Mouse (Mus musculus) limb, embryonic 12.5 days (tissue): ENCODE measurements around the gene Padi2. TPM values are rescaled to one million over a fixed set of nuclear protein-coding genes. Genes with fewer than 3 reads are reported as not detected.

Experiments used
- ATAC-seq: fragments of 200-750 bp; cut with Nextera tagmentation; 2 replicates; pipeline ENCODE4 v1.8.0; 2017; ENCODE audit warnings: low read depth, moderate TSS enrichment; ENCODE audit not compliant: insufficient number of reproducible peaks, insufficient read depth, low FRiP score, low TSS enrichment
- H3K27ac ChIP-seq: fragments of 300-500 bp; sonication (generic); 2 replicates; pipeline ENCODE4 v1.5.1; 2016; ENCODE audit warnings: mild to moderate bottlenecking, moderate library complexity
- H3K27me3 ChIP-seq: fragments of 300-500 bp; sonication (generic); 2 replicates; pipeline ENCODE4 v1.6.1; 2016; ENCODE audit warnings: mild to moderate bottlenecking, moderate library complexity
- H3K36me3 ChIP-seq: fragments of 300-500 bp; sonication (generic); 2 replicates; pipeline ENCODE4 v1.6.1; 2016; ENCODE audit warnings: mild to moderate bottlenecking, moderate library complexity
- H3K4me1 ChIP-seq: fragments of 300-500 bp; sonication (generic); replicated peaks from 2 replicates; pipeline ENCODE4 v1.6.1; 2016
- H3K4me2 ChIP-seq: fragments of 300-500 bp; sonication (generic); 2 replicates; pipeline ENCODE4 v1.6.1; 2016; ENCODE audit warnings: mild to moderate bottlenecking, moderate library complexity
- H3K4me3 ChIP-seq: fragments of 300-500 bp; sonication (generic); replicated peaks from 2 replicates; pipeline ENCODE4 v1.5.1; 2016; ENCODE audit warnings: mild to moderate bottlenecking
- H3K9ac ChIP-seq: fragments of 300-500 bp; sonication (generic); replicated peaks from 2 replicates; pipeline ENCODE4 v1.6.1; 2016; ENCODE audit warnings: mild to moderate bottlenecking, moderate library complexity
- H3K9me3 ChIP-seq: fragments of 300-500 bp; sonication (generic); 2 replicates; pipeline ENCODE4 v1.6.1; 2016; ENCODE audit warnings: mild to moderate bottlenecking, moderate library complexity
- WGBS: fragments of 180-500 bp; shearing (Covaris S2); methylation state at CpG from one replicate; pipeline ENCODE4 v1.1.7; 2016; 5-methylcytosine and 5-hydroxymethylcytosine counted together
- polyA plus RNA-seq: library from polyadenylated mRNA; unstranded; fragments of >200 nt; fragmentation: Nextera tagmentation; extraction: Ambion mirVana; gene quantifications from 2 replicates; pipeline ENCODE4 v1.2.1, GENCODE M21; 2016

Padi2 gene
- polyA plus RNA-seq, 1 experiment from 2014 or later = 1.3 TPM

DNA sequence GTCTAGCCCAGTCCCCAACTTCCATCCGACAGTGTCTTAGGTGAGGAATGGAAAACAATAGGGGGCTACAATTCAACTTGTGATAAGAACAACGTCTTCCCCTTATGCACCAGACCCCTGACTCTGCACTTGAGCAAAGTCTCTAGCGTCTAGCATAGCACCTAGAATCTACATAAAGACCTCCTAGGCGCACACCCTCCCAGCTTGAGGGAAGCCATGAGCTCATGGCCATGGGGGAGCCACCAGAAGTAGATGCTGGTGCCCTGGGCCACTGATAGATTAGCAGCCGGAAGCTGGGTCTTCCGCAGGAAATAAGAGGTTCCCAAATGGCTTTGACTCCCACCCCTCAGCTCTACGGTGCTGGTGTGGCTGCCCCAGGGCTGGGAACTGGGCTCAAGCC, 81.3 kb downstream of the Padi2 start:
- H3K4me1 ChIP-seq = peaks cover 33% of the 10 kb centered on the region
- peak overlapping the region; percentile 80 for H3K4me2 ChIP-seq
- H3K27me3 ChIP-seq = no peaks in the 10 kb centered on the region
- H3K9ac ChIP-seq = peak overlapping the region; percentile 86
- H3K9me3 ChIP-seq = no peaks in the 10 kb centered on the region
- WGBS = 32% methylated on average over 7 of the region's 7 CpGs
- H3K27ac ChIP-seq = no peak overlapping the region
- H3K36me3 ChIP-seq = peaks cover 18% of the 10 kb centered on the region
- H3K4me3 ChIP-seq = peak overlapping the region; percentile 90
- ATAC-seq = no peak

DNA sequence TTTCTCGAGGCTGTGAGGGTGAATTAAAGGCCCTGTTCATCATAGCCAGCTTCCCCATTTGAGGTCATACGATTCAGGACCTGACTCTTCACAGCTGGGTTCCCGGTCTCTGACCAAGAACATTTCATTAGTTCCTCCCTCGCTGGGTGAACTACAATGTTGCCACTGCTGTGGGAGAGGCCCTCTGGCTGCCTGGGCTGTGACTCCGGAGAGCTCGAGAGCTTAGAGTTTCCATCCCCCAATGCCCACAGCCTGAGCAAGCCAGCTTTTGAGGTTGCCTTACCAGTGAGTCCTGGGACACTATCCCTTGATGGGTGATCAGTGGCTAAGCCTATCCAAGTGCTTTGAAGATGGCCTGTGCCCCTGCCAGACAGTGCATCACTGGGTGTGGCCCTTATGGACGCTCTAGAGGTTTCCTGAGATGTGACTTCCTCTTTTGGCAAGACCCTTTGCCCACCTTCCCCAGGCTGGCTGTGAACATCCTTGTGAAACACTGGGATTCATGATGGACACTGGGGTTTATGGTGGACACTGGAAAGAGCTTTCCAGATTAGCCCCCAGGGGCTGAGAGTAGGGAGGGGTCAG, 82.7 kb downstream of the Padi2 start:
- no peak for ATAC-seq
- Histone ChIP-seq H3K4me3 (no peak overlapping the region), H3K4me2 (no peak overlapping the region), H3K9ac (no peak overlapping the region), H3K36me3 (peaks cover 31% of the 10 kb centered on the region), H3K4me1 (peaks cover 25% of the 10 kb centered on the region), H3K9me3 (no peaks in the 10 kb centered on the region), H3K27me3 (no peaks in the 10 kb centered on the region), H3K27ac (no peak overlapping the region)
- 61% methylated on average over 7 of the region's 7 CpGs for WGBS

DNA sequence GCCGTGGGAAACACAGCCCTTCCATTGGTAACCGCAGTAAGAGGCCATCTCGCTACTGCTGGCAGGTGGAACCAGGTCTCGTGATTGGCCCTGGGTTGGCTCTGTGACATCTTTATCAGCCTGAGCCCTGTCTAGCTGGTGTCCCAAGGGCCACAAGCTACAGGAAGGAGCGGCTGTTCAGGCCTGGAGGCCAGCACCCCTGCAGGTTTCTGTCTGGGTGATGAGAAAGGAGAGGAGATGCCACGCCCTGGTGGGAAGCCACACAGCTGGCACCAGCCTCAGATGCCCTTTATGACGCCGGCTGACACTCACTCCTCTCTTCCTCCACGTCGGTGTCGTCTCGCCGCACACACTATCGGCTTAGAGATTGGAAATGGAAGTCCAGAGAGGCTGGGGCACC, 83.3 kb downstream of the Padi2 start:
- ATAC-seq = no peak
- Histone ChIP-seq H3K4me2 (no peak overlapping the region), H3K27me3 (no peaks in the 10 kb centered on the region), H3K36me3 (peaks cover 38% of the 10 kb centered on the region), H3K4me3 (no peak overlapping the region), H3K27ac (no peak overlapping the region), H3K9me3 (no peaks in the 10 kb centered on the region), H3K9ac (no peak overlapping the region), H3K4me1 (peaks cover 25% of the 10 kb centered on the region)
- WGBS = 90% methylated on average over 14 of the region's 14 CpGs

DNA sequence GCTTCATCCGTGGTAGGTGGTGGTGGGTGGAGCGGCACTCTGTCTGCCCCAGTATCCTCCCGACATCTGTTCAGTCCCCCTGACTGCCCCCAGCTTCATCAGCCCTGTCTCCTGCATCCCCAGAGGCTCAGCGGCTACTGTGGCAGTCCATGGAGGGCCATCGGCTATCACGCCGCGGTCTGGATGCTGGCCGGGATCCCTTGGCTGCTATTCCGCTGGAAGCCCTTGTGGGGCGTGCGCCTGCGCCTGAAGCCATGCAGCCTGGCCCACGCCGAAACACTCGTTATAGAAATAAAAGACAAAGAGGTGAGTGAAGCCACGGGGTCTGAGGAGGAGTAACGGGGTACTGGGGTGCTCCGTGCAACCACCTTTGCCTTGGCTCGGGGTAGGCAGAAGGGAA, 86.1 kb downstream of the Padi2 start:
- Histone ChIP-seq H3K27me3 (no peaks in the 10 kb centered on the region), H3K36me3 (peaks cover 65% of the 10 kb centered on the region), H3K9me3 (no peaks in the 10 kb centered on the region), H3K9ac (no peak overlapping the region), H3K27ac (no peak overlapping the region), H3K4me3 (no peak overlapping the region), H3K4me1 (peaks cover 19% of the 10 kb centered on the region), H3K4me2 (no peak overlapping the region)
- 86% methylated on average over 20 of the region's 20 CpGs for WGBS
- ATAC-seq = no peak

DNA sequence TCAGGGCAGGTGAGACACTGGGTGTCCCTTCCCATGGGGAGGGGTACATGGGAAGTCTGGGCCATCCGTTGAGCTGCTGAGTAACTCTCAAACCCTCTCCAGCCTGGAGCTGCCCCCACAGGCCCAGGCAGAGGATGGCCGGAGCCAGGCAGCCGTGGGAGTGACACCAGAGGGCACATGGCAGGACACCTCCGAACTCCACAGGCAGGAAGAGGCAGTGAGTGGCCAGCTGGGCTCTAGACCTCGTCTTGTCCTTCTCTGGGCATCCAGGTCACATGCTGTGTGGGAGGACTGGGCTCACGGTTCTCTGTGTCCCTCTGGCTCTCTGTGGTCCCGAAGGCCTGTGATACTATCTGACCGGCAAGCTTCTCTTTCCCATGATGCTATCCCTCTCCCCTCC, 87.7 kb downstream of the Padi2 start:
- H3K4me1 ChIP-seq = 0 out of 2 replicates have a peak, but pooled peaks cover 3% of the 10 kb centered on the region
- no peaks in the 10 kb centered on the region for H3K9me3 ChIP-seq
- H3K4me2 ChIP-seq = no peak overlapping the region
- H3K27me3 ChIP-seq = no peaks in the 10 kb centered on the region
- H3K36me3 ChIP-seq = peaks cover 79% of the 10 kb centered on the region
- 88% methylated on average over 8 of the region's 8 CpGs for WGBS
- ATAC-seq = no peak
- H3K4me3 ChIP-seq = no peak overlapping the region
- no peak overlapping the region for H3K27ac ChIP-seq
- no peak overlapping the region for H3K9ac ChIP-seq

DNA sequence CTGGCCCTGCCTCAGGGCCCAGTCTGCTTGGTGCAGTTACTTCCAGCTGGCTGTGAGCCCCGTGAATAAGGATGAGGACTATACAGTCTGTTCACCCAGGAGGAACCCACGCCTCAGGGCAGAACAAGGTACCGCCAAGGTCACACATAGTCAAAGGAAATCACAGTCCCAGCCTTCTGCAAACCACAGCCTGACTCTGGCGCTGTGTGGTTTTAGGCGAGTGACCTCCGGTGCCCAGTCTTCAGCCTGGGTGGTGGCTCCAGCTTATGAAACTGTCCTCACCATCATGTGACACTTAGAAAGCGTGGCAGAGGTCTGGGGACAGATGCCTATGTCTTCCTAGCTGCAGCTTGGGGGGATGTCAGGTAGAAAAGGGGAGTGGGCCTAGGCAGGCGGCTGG, 89.7 kb downstream of the Padi2 start:
- Histone ChIP-seq H3K4me2 (no peak overlapping the region), H3K4me1 (no peaks in the 10 kb centered on the region), H3K27me3 (no peaks in the 10 kb centered on the region), H3K27ac (no peak overlapping the region), H3K36me3 (peaks cover 90% of the 10 kb centered on the region), H3K9me3 (no peaks in the 10 kb centered on the region), H3K9ac (no peak overlapping the region), H3K4me3 (no peak overlapping the region)
- no peak for ATAC-seq
- 84% methylated on average over 8 of the region's 8 CpGs for WGBS

DNA sequence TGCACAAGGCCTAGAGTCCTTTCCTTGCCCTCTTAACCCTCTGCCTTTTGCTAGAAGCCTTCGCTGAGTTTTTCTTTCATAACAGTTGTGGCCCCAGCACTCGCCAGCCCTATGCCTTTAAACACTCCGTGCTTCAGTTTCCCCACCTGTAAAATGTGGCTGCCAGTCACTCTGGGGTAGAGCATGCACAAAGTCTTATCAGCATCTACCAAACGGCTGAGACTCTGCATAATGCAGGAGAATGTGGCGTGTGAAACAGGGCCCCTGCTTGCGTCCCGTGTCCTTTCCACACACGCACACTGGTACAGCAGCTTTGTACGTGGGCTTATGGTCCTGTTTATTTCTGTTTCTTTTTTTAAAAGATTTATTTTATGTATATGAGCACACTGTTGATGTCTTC, 90.7 kb downstream of the Padi2 start:
- Histone ChIP-seq H3K27ac (no peak overlapping the region), H3K9ac (no peak overlapping the region), H3K36me3 (peaks cover 97% of the 10 kb centered on the region), H3K27me3 (no peaks in the 10 kb centered on the region), H3K4me3 (no peak overlapping the region), H3K9me3 (no peaks in the 10 kb centered on the region), H3K4me1 (no peaks in the 10 kb centered on the region), H3K4me2 (no peak overlapping the region)
- 94% methylated on average over 9 of the region's 9 CpGs for WGBS
- ATAC-seq = no peak

Other genes starting within 250 kb of the Padi2 start
- 18.1 and 20.0 TPM in 2 replicates for gene Arhgef10l, start 240.3 kb upstream of the Padi2 start, polyA plus RNA-seq
- gene Rcc2, start 205.8 kb upstream of the Padi2 start, polyA plus RNA-seq = 75.8 and 139 TPM in 2 replicates
- not detected in 2 replicates for gene Padi6, start 163.7 kb upstream of the Padi2 start, polyA plus RNA-seq
- not detected in 2 replicates for gene Padi4, start 132.1 kb upstream of the Padi2 start, polyA plus RNA-seq
- 0.28 and 0.37 TPM in 2 replicates for gene Padi3, start 95.7 kb upstream of the Padi2 start, polyA plus RNA-seq
- gene Padi1, start 60.6 kb upstream of the Padi2 start, polyA plus RNA-seq = 0.38 and 0.39 TPM in 2 replicates
- 381 and 392 TPM in 2 replicates for gene Sdhb, start 54.9 kb downstream of the Padi2 start, polyA plus RNA-seq
- 44.1 and 46.0 TPM in 2 replicates for gene Atp13a2, start 80.5 kb downstream of the Padi2 start, polyA plus RNA-seq
- 512 and 562 TPM in 2 replicates for gene Mfap2, start 104.1 kb downstream of the Padi2 start, polyA plus RNA-seq
- gene Crocc, start 154.2 kb downstream of the Padi2 start, polyA plus RNA-seq = 11.1 and 13.2 TPM in 2 replicates
- gene Necap2, start 172.0 kb downstream of the Padi2 start, polyA plus RNA-seq = 87.1 and 87.7 TPM in 2 replicates
- gene Spata21, start 182.0 kb downstream of the Padi2 start, polyA plus RNA-seq = 0.28 TPM in 1 of 2 replicates, not detected in the other
- gene Szrd1, start 233.4 kb downstream of the Padi2 start, polyA plus RNA-seq = 34.2 and 34.5 TPM in 2 replicates
- 31.2 and 32.0 TPM in 2 replicates for gene Fbxo42, start 241.6 kb downstream of the Padi2 start, polyA plus RNA-seq